8 mouse cellular contexts compared by ENCODE assay signal in genomic region chr8:90794990-90795861, GRCm38 (mm10). TPM values are rescaled to one million over a fixed set of nuclear protein-coding genes. Genes with fewer than 3 reads are reported as not detected.
A peak's percentile ranks its signal among the peaks of the same experiment; 100 is the strongest.
DNase-seq lines count a peak whose midpoint lies in the region; ATAC-seq lines count a peak whose summit lies in the region.

No protein-coding gene starts in this region.

- peaks cover 12% of the 10 kb centered on the region; the same call in 1 of the 2 replicates for H3K4me1 ChIP-seq in liver, embryonic 12.5 days

- ATAC-seq in liver, embryonic 12.5 days: peak; percentile 62

- no peaks in the 10 kb centered on the region for H3K9me3 ChIP-seq in liver, embryonic 12.5 days (replicated peaks)

- peak overlapping the region; percentile 49 for H3K4me2 ChIP-seq in liver, embryonic 12.5 days

- peak; percentile 89 for DNase-seq in A20 (ENCODE audit: low read depth, low spot score)
- peak; percentile 68 for DNase-seq in adrenal gland, adult 2 months
- peak; percentile 49 for DNase-seq in embryo, embryonic 11.5 days (ENCODE audit: low read depth, low spot score)
- peak; percentile 62 to 67 for DNase-seq in heart, adult 9 months (ENCODE audit: low spot score in 2 of 2)
- peak; percentile 75 for DNase-seq in kidney, adult 9 months
- peak; percentile 94 for DNase-seq in naive thymus-derived CD4-positive, alpha-beta T cell, adult 2 months (ENCODE audit: low read depth)
- peak; percentile 75 for DNase-seq in testis, postnatal 10 days (ENCODE audit: low spot score)

- no peaks in the 10 kb centered on the region for H3K27me3 ChIP-seq in liver, embryonic 12.5 days (replicated peaks)

- H3K9ac ChIP-seq in liver, embryonic 12.5 days: no peak overlapping the region

- H3K27ac ChIP-seq in liver, embryonic 12.5 days: no peak overlapping the region

- peak overlapping the region; percentile 32 for H3K4me3 ChIP-seq in liver, embryonic 12.5 days

- 4% methylated on average over 12 of the region's 12 CpGs for WGBS in liver, embryonic 12.5 days (ENCODE audit: insufficient replicate concordance)

- no peaks in the 10 kb centered on the region for H3K36me3 ChIP-seq in liver, embryonic 12.5 days

RNA-seq across cellular contexts. Expression of gene Gm19935, which starts 22.0 kb away (rescaled TPM):
- not detected for total RNA-seq in adrenal gland, adult 2 months (2021)
- not detected in 2 replicates for polyA plus RNA-seq in adrenal gland, adult 2 months (2012; rRNA removed)
- not detected in 2 replicates for polyA plus RNA-seq in liver, embryonic 12.5 days (2016; fragmentation: Nextera tagmentation; extraction: Ambion mirVana)

RNA-seq across cellular contexts. Expression of gene Chd9, which starts 32.9 kb away (rescaled TPM):
- 10 to 100 TPM; 76.4 to 95.5 TPM for total RNA-seq in adrenal gland, adult 2 months (2021)
- polyA plus RNA-seq in adrenal gland, adult 2 months (2012; rRNA removed): 83.1 and 102 TPM in 2 replicates
- polyA plus RNA-seq in liver, embryonic 12.5 days (2016; fragmentation: Nextera tagmentation; extraction: Ambion mirVana): 15.2 and 15.7 TPM in 2 replicates
